Mouse (Mus musculus) thymus, postnatal 25 days (tissue): Measurements from ENCODE around the gene Plekhh3.

Source experiments
- DNase-seq: peaks from one replicate; pipeline ENCODE4 v3.0.0; 2022

Plekhh3 gene

DNA sequence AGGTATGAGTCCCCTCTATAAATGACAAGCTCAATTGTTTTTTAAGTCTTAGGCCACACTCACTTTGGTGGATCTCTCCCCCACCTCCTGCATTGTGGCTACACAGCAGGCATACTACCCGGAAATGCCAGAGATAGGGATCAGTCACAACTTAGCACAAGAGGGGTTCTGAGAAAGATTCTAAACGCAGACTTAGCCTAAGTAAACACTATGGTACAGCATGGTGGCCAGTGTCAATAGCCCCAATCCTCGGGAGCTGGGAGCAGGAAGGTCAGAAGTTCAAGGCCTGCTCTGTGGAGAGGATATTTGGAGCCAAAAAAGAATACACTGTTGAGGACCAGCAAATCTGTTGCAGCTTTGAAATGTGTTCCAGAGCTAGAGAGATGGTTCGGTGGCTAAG is 53.0 kb downstream of the Plekhh3 start:
- DNase-seq, result no peak

DNA sequence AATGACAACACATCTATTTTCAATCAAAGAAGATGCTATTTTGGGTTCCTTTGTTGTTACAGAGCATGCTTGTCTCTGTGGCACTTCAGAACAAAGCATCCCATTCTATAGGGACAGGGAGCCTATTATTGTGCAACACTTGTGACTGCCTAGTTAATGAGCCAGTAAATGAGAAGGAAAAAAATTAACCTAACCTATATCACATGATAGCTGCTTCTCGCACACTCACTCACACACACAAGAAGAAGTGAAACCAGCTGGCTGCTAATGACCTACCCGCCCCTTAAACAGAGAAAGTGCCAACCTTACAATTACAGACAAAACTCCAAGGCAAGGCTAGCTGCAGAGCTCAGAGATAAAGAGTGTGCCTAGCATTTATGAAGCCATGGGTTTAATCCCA is 55.6 kb downstream of the Plekhh3 start:
- no peak for DNase-seq
